22 mouse cellular contexts compared by ENCODE assay signal in genomic region chr6:31106144-31106836, GRCm38 (mm10).
DNase-seq lines count a peak whose midpoint lies in the region; ATAC-seq and TF ChIP-seq lines count a peak whose summit lies in the region.
"Had no signal": no experiment of that assay in that cellular context is flagged by ENCODE, and none has a peak within 500 bp of the region (broad histone marks: within the 10 kb centered on the region; RNA-seq: fewer than 3 reads in every experiment).

No protein-coding gene starts in this region.

- peaks cover 24% of the 10 kb centered on the region for H3K4me1 ChIP-seq in kidney, adult 2 months (ENCODE audit: control insufficient read depth, insufficient read depth, low read length)
- H3K4me1 ChIP-seq in megakaryocyte, embryonic 14.5 days: peaks cover 100% of the 10 kb centered on the region
- H3K4me1 ChIP-seq in embryonic fibroblast, embryonic 13.5 days (ENCODE audit: control insufficient read depth, insufficient read depth, low read length): peaks cover 20% of the 10 kb centered on the region
- H3K4me1 ChIP-seq: embryonic facial prominence, embryonic 15.5 days; kidney, embryonic 15.5 days; limb, embryonic 15.5 days; lung, embryonic 15.5 days; stomach, embryonic 15.5 days had no signal

- no peak for TF ChIP-seq CTCF in kidney, adult 2 months (conservative IDR thresholded peaks at IDR 0.05; ENCODE audit: insufficient read depth, insufficient read length, low read depth, low read length)
- TF ChIP-seq CTCF in embryonic fibroblast, embryonic 13.5 days (IDR thresholded peaks at IDR 0.05; ENCODE audit: borderline replicate concordance, insufficient read depth, low read length): no peak

- H3K36me3 ChIP-seq in kidney, adult 2 months (ENCODE audit: control insufficient read depth, insufficient read depth, low read length): no peaks in the 10 kb centered on the region
- H3K36me3 ChIP-seq in megakaryocyte, embryonic 14.5 days (replicated peaks; ENCODE audit: low read length): peaks cover 87% of the 10 kb centered on the region
- H3K36me3 ChIP-seq: embryonic facial prominence, embryonic 15.5 days; forebrain, embryonic 10.5 days; kidney, embryonic 15.5 days; limb, embryonic 15.5 days; lung, embryonic 15.5 days; midbrain, embryonic 13.5 days; stomach, embryonic 15.5 days had no signal

- no peak overlapping the region for H3K27ac ChIP-seq in kidney, adult 2 months (ENCODE audit: insufficient read depth, low read depth, low read length)
- H3K27ac ChIP-seq in embryonic fibroblast, embryonic 13.5 days (ENCODE audit: insufficient read depth, low read length): peak overlapping the region; percentile 1; the same call in 1 of the 2 replicates
- H3K27ac ChIP-seq: embryonic facial prominence, embryonic 15.5 days; forebrain, embryonic 10.5 days; kidney, embryonic 15.5 days; limb, embryonic 15.5 days; lung, embryonic 15.5 days; midbrain, embryonic 13.5 days; stomach, embryonic 15.5 days had no signal

- H3K4me3 ChIP-seq in kidney, adult 2 months (ENCODE audit: insufficient read depth, low read depth, low read length): no peak overlapping the region
- peak overlapping the region; percentile 76 for H3K4me3 ChIP-seq in megakaryocyte, embryonic 14.5 days (replicated peaks)
- H3K4me3 ChIP-seq in embryonic fibroblast, embryonic 13.5 days (ENCODE audit: insufficient read depth, low read length): no peak overlapping the region
- H3K4me3 ChIP-seq: embryonic facial prominence, embryonic 15.5 days; forebrain, embryonic 10.5 days; kidney, embryonic 15.5 days; limb, embryonic 15.5 days; lung, embryonic 15.5 days; midbrain, embryonic 13.5 days; stomach, embryonic 15.5 days had no signal

- ATAC-seq in megakaryocyte, adult 5-6 weeks (ENCODE audit: poor library complexity, severe bottlenecking): no peak
- ATAC-seq: hindbrain, embryonic 16.5 days; intestine, embryonic 16.5 days; midbrain, embryonic 13.5 days had no signal

- no peaks in the 10 kb centered on the region for H3K9me3 ChIP-seq in megakaryocyte, embryonic 14.5 days
- H3K9me3 ChIP-seq: stomach, embryonic 15.5 days had no signal

- peak; percentile 54 for DNase-seq in kidney, adult 2 months
- DNase-seq in kidney, postnatal 25 days: no peak
- DNase-seq in cerebellum, adult 18-20 months: peak; percentile 64 to 71
- no peak for DNase-seq in embryo, embryonic 10 days (ENCODE audit: low spot score)
- DNase-seq in frontal cortex, postnatal 10 days (ENCODE audit: low spot score in 2 of 2): no peak
- DNase-seq: heart, adult 18-20 months; heart, postnatal 36 days; right cerebral cortex, postnatal 25 days; thymus, adult 18-20 months; thymus, postnatal 4 days had no signal

- 73% methylated on average over 10 of the region's 10 CpGs for WGBS in kidney, adult 2 months

- H3K27me3 ChIP-seq in kidney, adult 2 months (replicated peaks; ENCODE audit: control insufficient read depth, insufficient read depth, low read length): no peaks in the 10 kb centered on the region
- H3K27me3 ChIP-seq in megakaryocyte, embryonic 14.5 days (replicated peaks): no peaks in the 10 kb centered on the region
- H3K27me3 ChIP-seq: embryonic facial prominence, embryonic 15.5 days; kidney, embryonic 15.5 days; limb, embryonic 15.5 days; lung, embryonic 15.5 days; midbrain, embryonic 13.5 days; stomach, embryonic 15.5 days had no signal

- no peak for TF ChIP-seq POLR2A in kidney, adult 2 months (IDR thresholded peaks at IDR 0.05; ENCODE audit: low read depth, low read length)
- no peak for TF ChIP-seq POLR2A in embryonic fibroblast, embryonic 13.5 days (IDR thresholded peaks at IDR 0.05; ENCODE audit: low read depth, low read length)

Comparison
In these comparisons a context has a peak if more than half of its experiments do, and no peak if none do; other contexts are left out.
1. DNase-seq: peak in kidney, adult 2 months (single experiment) and cerebellum, adult 18-20 months (2 of 2); none in kidney, postnatal 25 days (0 of 2), embryo, embryonic 10 days (single experiment) and frontal cortex, postnatal 10 days (0 of 2).